Mouse (Mus musculus): ENCODE results near the gene Atxn10. TPM values are rescaled to one million over a fixed set of nuclear protein-coding genes. Genes with fewer than 3 reads are reported as not detected.

Gene Atxn10
- total and polyA plus RNA-seq, 2 experiments from 2014 or later = 121 to 141 TPM

DNA sequence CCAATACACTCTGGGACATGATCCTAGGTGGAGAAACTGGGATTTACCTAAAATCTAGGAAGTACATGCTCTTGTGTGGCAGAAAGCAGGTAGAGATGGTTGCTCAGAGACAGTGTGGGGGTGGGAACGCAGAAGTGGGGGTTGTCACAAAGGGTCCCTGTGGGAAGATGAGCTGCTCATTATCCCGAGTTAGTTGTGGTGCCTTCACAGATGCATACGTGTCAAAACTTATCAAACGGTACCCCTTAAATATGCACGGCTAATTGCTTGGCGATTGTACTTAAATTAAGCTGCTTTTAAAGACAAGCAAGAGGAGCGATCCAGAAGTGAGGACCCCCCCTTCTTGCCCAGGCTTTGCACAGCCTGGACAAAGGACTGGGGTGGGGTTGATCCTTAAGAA is 153.7 kb downstream of the Atxn10 start:
- TF ChIP-seq CTCF (IDR thresholded peaks at IDR 0.05; ENCODE audit: low read depth) (no peak), EP300 (IDR thresholded peaks at IDR 0.05; ENCODE audit: low read depth) (no peak)
- Histone ChIP-seq H3K9ac (replicated peaks; ENCODE audit: low read depth, low read length) (no peak overlapping the region), H3K9me3 (replicated peaks; ENCODE audit: control insufficient read depth, low read length) (no peaks in the 10 kb centered on the region), H3K36me3 (replicated peaks; ENCODE audit: control insufficient read depth, insufficient read depth, low read length) (no peaks in the 10 kb centered on the region), H3K4me2 (ENCODE audit: low read depth, low read length) (no peak overlapping the region), H3K27me3 (ENCODE audit: control insufficient read depth, insufficient read depth, low read length) (peaks cover 26% of the 10 kb centered on the region; the same call in 1 of the 2 replicates), H3K4me1 (ENCODE audit: control insufficient read depth, insufficient read depth) (no peaks in the 10 kb centered on the region), H3K4me3 (ENCODE audit: low read depth, low read length) (no peak overlapping the region), H3K27ac (ENCODE audit: low read depth) (no peak overlapping the region)
- WGBS = 78% methylated on average over 7 of the region's 7 CpGs
- ATAC-seq (ENCODE audit: insufficient read depth, low read depth) (no peak), DNase-seq (ENCODE audit: low spot score) (no peak)

- no peak for DNase-seq (ENCODE audit: low spot score)
- H3K27me3 ChIP-seq (ENCODE audit: control insufficient read depth, insufficient read depth, low read length) = peaks cover 43% of the 10 kb centered on the region
- no peaks in the 10 kb centered on the region for H3K9me3 ChIP-seq (replicated peaks; ENCODE audit: control insufficient read depth, low read length)
- no peaks in the 10 kb centered on the region for H3K36me3 ChIP-seq (replicated peaks; ENCODE audit: control insufficient read depth, insufficient read depth, low read length)
- H3K4me2 ChIP-seq (ENCODE audit: low read depth, low read length) = no peak overlapping the region
- no peaks in the 10 kb centered on the region for H3K4me1 ChIP-seq (ENCODE audit: control insufficient read depth, insufficient read depth)
- no peak overlapping the region for H3K27ac ChIP-seq (ENCODE audit: low read depth)
- TF ChIP-seq EP300 (IDR thresholded peaks at IDR 0.05; ENCODE audit: low read depth) (no peak), CTCF (IDR thresholded peaks at IDR 0.05; ENCODE audit: low read depth) (no peak)
- 7% methylated on average over 10 of the region's 11 CpGs for WGBS
- H3K4me3 ChIP-seq (ENCODE audit: low read depth, low read length) = no peak overlapping the region
- no peak overlapping the region for H3K9ac ChIP-seq (replicated peaks; ENCODE audit: low read depth, low read length)
- ATAC-seq (ENCODE audit: insufficient read depth, low read depth) = no peak
Observed at GRCm38 (mm10) chr15:85494163-85494621, 158.1 kb downstream of the Atxn10 start.

GRCm38 (mm10) chr15:85497548-85497947 is 161.5 kb downstream of the Atxn10 start:
- 77% methylated on average over 4 of the region's 4 CpGs for WGBS

DNA sequence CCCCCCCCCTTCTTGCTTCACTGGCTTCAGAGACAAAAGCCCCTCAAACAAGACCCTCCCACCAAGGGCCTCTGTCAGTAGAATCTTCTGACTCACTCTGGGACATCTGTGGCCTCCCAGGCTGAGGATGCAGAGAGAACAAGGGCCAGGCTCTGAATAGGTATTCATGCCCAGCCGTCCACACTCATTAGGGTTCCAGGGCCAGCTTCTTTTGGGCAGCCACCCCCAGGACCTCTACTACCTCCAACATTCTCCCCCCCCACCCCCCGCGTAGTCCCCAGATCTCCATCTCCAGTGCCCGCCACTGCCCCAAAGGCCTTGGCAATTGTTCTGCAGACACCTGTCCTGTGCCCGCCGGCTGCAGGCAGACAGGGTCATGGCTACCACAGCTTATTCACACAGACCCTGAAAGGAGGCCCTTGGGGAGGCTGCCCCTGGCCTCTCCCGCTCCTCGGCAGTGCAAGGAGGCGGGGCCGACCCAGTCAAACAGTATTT is 162.0 kb downstream of the Atxn10 start:
- no peak for DNase-seq (ENCODE audit: low spot score)
- Histone ChIP-seq H3K9ac (replicated peaks; ENCODE audit: low read depth, low read length) (no peak overlapping the region), H3K4me1 (ENCODE audit: control insufficient read depth, insufficient read depth) (no peaks in the 10 kb centered on the region), H3K27me3 (ENCODE audit: control insufficient read depth, insufficient read depth, low read length) (peaks cover 38% of the 10 kb centered on the region), H3K4me3 (ENCODE audit: low read depth, low read length) (no peak overlapping the region), H3K4me2 (ENCODE audit: low read depth, low read length) (no peak overlapping the region), H3K9me3 (replicated peaks; ENCODE audit: control insufficient read depth, low read length) (no peaks in the 10 kb centered on the region), H3K36me3 (replicated peaks; ENCODE audit: control insufficient read depth, insufficient read depth, low read length) (no peaks in the 10 kb centered on the region), H3K27ac (ENCODE audit: low read depth) (no peak overlapping the region)
- ATAC-seq (ENCODE audit: insufficient read depth, low read depth) = no peak
- TF ChIP-seq EP300 (IDR thresholded peaks at IDR 0.05; ENCODE audit: low read depth) (no peak), CTCF (IDR thresholded peaks at IDR 0.05; ENCODE audit: low read depth) (no peak)
- WGBS = 66% methylated on average over 10 of the region's 10 CpGs

More at GRCm38 (mm10) chr15:85497548-85497947, 161.5 kb downstream of the Atxn10 start:
- ATAC-seq (ENCODE audit: insufficient read depth, low read depth) = no peak
- no peak for TF ChIP-seq EP300 (IDR thresholded peaks at IDR 0.05; ENCODE audit: low read depth)
- TF ChIP-seq CTCF (IDR thresholded peaks at IDR 0.05; ENCODE audit: low read depth) = no peak
- DNase-seq (ENCODE audit: low spot score) = no peak
- no peaks in the 10 kb centered on the region for H3K9me3 ChIP-seq (replicated peaks; ENCODE audit: control insufficient read depth, low read length)
- no peak overlapping the region for H3K27ac ChIP-seq (ENCODE audit: low read depth)
- H3K27me3 ChIP-seq (ENCODE audit: control insufficient read depth, insufficient read depth, low read length) = peaks cover 38% of the 10 kb centered on the region
- no peak overlapping the region for H3K9ac ChIP-seq (replicated peaks; ENCODE audit: low read depth, low read length)
- no peaks in the 10 kb centered on the region for H3K4me1 ChIP-seq (ENCODE audit: control insufficient read depth, insufficient read depth)
- no peaks in the 10 kb centered on the region for H3K36me3 ChIP-seq (replicated peaks; ENCODE audit: control insufficient read depth, insufficient read depth, low read length)
- no peak overlapping the region for H3K4me2 ChIP-seq (ENCODE audit: low read depth, low read length)
- H3K4me3 ChIP-seq (ENCODE audit: low read depth, low read length) = no peak overlapping the region

- no peak overlapping the region for H3K27ac ChIP-seq (ENCODE audit: low read depth)
- no peaks in the 10 kb centered on the region for H3K36me3 ChIP-seq (replicated peaks; ENCODE audit: control insufficient read depth, insufficient read depth, low read length)
- TF ChIP-seq CTCF (IDR thresholded peaks at IDR 0.05; ENCODE audit: low read depth) (no peak), EP300 (IDR thresholded peaks at IDR 0.05; ENCODE audit: low read depth) (no peak)
- no peak for DNase-seq (ENCODE audit: low spot score)
- no peaks in the 10 kb centered on the region for H3K9me3 ChIP-seq (replicated peaks; ENCODE audit: control insufficient read depth, low read length)
- H3K4me1 ChIP-seq (ENCODE audit: control insufficient read depth, insufficient read depth) = no peaks in the 10 kb centered on the region
- no peak overlapping the region for H3K4me2 ChIP-seq (ENCODE audit: low read depth, low read length)
- no peak overlapping the region for H3K4me3 ChIP-seq (ENCODE audit: low read depth, low read length)
- 79% methylated on average over 10 of the region's 10 CpGs for WGBS
- peaks cover 21% of the 10 kb centered on the region for H3K27me3 ChIP-seq (ENCODE audit: control insufficient read depth, insufficient read depth, low read length)
- no peak for ATAC-seq (ENCODE audit: insufficient read depth, low read depth)
- H3K9ac ChIP-seq (replicated peaks; ENCODE audit: low read depth, low read length) = no peak overlapping the region
Observed at GRCm38 (mm10) chr15:85500267-85500666, 164.2 kb downstream of the Atxn10 start.

GRCm38 (mm10) chr15:85503127-85503526 is 167.1 kb downstream of the Atxn10 start, which contains the start of gene 7530416G11Rik:
7530416G11Rik (minus strand) TSS chr15:85503227.
- Histone ChIP-seq H3K27me3 (ENCODE audit: control insufficient read depth, insufficient read depth, low read length) (peaks cover 4% of the 10 kb centered on the region; the same call in 1 of the 2 replicates), H3K4me2 (ENCODE audit: low read depth, low read length) (no peak within 1 kb of the TSS), H3K4me3 (ENCODE audit: low read depth, low read length) (no peak within 1 kb of the TSS), H3K9me3 (replicated peaks; ENCODE audit: control insufficient read depth, low read length) (no peaks in the 10 kb centered on the region), H3K9ac (replicated peaks; ENCODE audit: low read depth, low read length) (no peak within 1 kb of the TSS), H3K27ac (ENCODE audit: low read depth) (no peak within 1 kb of the TSS), H3K4me1 (ENCODE audit: control insufficient read depth, insufficient read depth) (no peaks in the 10 kb centered on the region), H3K36me3 (replicated peaks; ENCODE audit: control insufficient read depth, insufficient read depth, low read length) (no peaks in the 10 kb centered on the region)
- 86% methylated on average over 8 of the region's 8 CpGs for WGBS
- ATAC-seq (ENCODE audit: insufficient read depth, low read depth) (no peak), DNase-seq (ENCODE audit: low spot score) (no peak)
- no peak for TF ChIP-seq EP300 (IDR thresholded peaks at IDR 0.05; ENCODE audit: low read depth)
- no peak for TF ChIP-seq CTCF (IDR thresholded peaks at IDR 0.05; ENCODE audit: low read depth)

All from heart, postnatal 0 days (tissue).